Mouse (Mus musculus): Measurements from ENCODE around the gene Rgs8.

Rgs8 gene

GRCm38 (mm10) chr1:153652938-153653623 is at the start of gene Rgs8:
TSS of gene Rgs8 (plus strand) at chr1:153653025.
- no peak for DNase-seq (ENCODE audit: extremely low read depth, insufficient read length, low spot score)

- no peak for DNase-seq (ENCODE audit: extremely low read depth, insufficient read length, low spot score)
These were observed 35.4 kb upstream of the Rgs8 start for GRCm38 (mm10) chr1:153617340-153617830.

GRCm38 (mm10) chr1:153623036-153623435 is 29.8 kb upstream of the Rgs8 start:
- no peak for DNase-seq (ENCODE audit: extremely low read depth, insufficient read length, low spot score)

DNA sequence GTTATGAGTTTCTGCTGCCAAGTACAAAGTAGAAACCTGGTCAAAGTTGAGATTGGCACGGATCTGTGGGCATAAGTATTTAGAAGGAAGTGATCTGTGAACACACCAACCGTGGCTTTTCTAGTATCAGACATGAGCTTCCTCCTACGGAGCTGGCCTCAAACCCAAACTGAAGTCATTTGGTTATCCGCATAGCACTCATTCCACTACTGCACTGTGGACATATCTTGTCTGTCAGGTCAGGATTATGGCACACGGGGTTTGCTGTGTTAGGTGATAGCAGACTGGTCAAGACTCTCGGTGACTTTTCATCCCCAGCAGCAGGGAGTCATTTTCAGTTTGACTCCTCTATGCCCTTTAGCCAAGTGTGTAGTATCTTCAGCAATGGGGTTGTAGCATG is 20.1 kb upstream of the Rgs8 start:
- no peak for DNase-seq (ENCODE audit: extremely low read depth, insufficient read length, low spot score)

GRCm38 (mm10) chr1:153635056-153635455 is 17.8 kb upstream of the Rgs8 start:
- DNase-seq (ENCODE audit: extremely low read depth, insufficient read length, low spot score) = no peak

DNA sequence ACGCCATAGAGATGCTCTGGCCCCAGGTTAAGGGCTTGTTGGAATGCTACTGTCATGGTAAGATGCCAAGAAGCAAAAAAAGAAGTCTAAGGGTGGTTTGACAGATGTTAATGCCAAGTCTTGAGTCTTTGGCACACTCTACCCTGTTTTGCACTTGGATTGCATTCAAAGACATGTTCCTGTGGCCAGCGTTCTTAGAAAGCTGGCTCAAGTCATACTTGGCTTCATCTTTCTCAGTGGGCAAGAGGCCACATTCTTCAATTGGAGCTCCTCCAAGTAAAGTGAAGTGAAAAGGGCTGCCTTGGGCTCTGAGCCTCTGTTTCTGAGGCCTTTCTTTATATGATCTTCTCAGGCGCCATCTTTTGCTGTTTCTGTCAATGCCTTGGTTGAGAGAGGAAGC is 17.3 kb upstream of the Rgs8 start:
- DNase-seq (ENCODE audit: extremely low read depth, insufficient read length, low spot score) = peak; percentile 60

DNA sequence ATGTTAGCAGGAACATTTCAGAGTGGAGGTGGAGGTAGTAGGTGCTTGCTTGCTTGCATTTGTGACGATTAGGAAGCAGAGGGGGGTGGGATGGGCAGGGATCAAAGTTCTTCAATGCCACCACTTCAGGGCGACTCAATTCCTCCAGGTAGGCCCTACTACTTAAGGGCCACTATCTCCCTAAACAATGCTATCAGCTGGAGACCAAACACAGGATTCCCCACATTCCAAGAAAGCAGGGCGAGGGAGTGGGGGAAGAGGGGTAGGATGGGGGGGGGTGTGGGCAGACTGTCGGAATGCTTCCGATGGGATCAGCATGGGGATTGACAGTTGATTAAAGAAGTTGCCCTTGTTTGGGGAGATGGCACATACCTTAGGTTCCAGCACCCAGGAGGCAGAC is 16.0 kb upstream of the Rgs8 start:
- DNase-seq (ENCODE audit: extremely low read depth, insufficient read length, low spot score) = no peak

GRCm38 (mm10) chr1:153641492-153641939 is 11.3 kb upstream of the Rgs8 start:
- DNase-seq (ENCODE audit: extremely low read depth, insufficient read length, low spot score) = no peak

GRCm38 (mm10) chr1:153641940-153642501 is 10.8 kb upstream of the Rgs8 start:
- no peak for DNase-seq (ENCODE audit: extremely low read depth, insufficient read length, low spot score)

DNA sequence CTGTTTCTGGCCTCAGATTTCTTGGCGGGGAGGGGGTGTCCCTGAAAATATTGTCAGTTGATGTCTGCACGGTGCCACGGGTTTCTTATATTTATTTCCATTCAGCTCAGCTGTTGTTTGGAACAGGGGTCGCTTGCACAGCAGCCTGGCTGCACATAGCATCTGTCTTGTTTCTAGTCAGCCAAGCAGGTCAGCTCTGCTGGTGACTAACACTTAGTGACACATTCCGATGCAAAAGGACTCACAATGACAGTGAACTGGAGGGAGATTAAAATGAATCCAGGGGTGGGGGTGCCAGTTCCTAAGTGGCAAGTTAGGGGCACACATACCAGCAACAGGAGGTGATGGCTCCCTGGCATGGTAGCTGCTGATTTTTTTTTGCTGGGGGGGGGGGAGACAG is 849 bp downstream of the Rgs8 start:
- DNase-seq (ENCODE audit: extremely low read depth, insufficient read length, low spot score) = no peak

DNA sequence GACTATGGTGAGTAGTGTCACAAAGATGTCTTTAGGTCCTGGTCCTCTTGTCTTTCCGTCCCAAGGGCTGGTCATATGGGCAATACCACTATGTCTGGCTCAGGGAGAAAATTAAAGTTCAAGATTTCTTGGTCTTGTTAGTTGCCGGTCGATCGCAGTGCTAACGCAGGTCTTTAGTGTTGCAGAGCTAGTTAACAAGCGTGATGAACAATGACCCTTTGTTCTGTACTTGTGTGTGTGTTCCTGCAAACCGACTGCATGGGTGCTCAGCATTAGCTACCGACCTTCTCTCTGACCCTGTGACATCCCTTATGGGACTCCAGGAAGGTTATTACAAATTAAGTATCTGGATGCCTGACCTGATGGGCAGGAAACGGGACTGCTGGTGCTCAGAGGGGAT is 6.8 kb downstream of the Rgs8 start:
- no peak for DNase-seq (ENCODE audit: extremely low read depth, insufficient read length, low spot score)

DNA sequence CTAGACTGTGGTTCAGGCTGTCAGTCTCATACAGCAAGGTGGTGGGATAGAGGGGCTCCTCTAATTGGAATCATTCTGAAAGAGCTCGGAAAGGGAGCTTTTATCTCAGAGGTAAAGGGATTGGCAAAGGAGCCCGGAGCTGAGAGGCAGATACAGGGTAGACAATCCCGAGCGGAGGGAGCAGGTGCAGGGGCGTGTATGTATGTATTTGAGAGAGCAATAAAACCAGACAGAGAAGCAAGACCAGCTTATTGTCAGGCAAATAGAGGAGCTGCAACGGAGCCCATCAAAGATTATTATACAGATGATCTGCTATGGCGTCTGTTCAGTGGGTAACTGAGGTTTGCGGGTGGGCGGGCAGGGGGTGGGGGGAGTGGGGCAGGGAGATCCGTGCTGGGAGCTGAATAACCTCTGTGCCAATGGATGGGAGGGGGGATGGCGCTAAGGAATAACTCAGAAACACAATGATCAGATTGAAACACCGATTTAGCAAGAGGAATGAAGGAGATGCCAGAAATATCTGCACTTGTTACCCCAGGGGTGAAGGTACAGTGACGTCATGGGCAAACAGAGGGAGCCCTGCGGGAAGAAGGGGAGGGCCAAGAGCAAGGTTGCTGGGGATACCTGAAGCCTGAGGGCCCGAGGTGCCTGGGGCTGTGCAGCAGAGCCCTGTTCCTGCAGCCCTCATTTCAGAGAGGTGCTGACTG is 8.3 kb downstream of the Rgs8 start:
- DNase-seq (ENCODE audit: extremely low read depth, insufficient read length, low spot score) = no peak

- no peak for DNase-seq (ENCODE audit: extremely low read depth, insufficient read length, low spot score)
These were observed 8.8 kb downstream of the Rgs8 start for GRCm38 (mm10) chr1:153661689-153662002.

DNA sequence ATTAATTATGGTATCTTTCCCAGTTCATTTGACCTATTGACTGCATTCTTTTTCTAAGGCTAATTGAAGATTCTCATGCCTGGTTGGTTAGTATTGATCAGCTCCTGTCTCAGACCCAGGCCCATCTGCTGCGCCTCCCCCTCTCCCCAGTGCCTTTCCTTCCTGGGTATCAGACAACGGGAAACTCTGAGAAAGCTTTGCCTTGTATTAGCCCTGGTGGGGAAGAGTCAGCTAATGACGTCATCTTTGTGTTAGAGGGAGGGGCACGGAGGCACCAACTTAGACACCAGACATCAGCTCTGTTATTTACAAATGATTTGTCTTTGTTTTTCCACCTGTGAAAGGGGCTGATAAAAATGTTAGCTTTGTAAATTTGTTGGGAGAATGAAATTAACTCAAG is 9.5 kb downstream of the Rgs8 start:
- no peak for DNase-seq (ENCODE audit: extremely low read depth, insufficient read length, low spot score)

DNA sequence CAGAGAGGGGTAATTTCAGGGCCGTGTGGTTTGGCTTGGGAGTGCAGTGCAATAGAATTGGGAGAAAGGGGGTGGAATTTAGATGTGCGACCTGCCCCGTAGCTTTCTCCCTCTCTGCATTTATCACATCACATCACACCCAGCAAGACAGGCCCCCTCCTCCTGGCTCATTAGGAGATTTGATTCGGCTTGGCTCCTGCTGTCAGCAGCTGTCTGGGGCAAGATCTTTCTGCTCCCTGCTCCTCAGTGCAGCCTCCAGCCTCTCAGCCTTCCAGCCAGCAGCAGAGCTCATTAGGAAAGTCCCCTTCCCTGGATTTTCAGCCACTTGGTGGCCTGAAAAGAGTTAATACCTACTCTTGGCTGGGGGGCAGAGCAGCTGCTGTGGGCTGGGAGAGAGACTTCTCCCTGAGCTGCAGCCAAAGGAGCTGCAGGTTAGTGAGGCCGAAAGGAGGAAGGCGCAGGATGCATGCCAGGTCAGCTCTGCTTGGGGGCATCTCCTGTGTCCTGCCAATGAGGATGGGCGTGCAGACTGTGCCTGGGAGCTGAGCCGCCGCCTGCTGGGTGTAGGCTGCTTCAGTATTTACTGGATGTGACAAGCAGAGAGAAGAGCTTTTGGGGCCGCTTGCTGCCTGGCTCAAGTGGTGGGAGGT is 12.4 kb downstream of the Rgs8 start:
- no peak for DNase-seq (ENCODE audit: extremely low read depth, insufficient read length, low spot score)

DNA sequence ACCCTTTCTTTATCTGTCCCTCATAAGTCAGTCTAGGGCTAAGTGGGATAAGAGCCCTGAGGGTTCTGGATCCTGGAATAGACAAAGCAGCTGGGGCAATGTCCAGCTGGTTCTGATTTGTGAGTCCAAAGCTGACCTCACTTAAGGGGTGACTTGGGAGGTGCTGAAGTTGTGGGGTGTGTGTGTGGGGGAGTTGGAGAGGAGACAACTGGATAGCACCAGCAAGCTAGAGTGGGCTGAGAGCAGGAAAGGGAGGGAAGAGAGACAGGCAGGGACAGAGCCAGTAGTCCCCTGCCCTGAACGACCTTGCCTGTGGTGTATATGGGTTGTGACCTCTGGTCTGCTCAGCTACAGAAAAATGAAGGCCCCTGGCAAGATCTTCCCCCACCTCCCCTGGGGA is 13.4 kb downstream of the Rgs8 start:
- no peak for DNase-seq (ENCODE audit: extremely low read depth, insufficient read length, low spot score)

GRCm38 (mm10) chr1:153667244-153667727 is 14.5 kb downstream of the Rgs8 start:
- DNase-seq (ENCODE audit: extremely low read depth, insufficient read length, low spot score) = no peak

DNA sequence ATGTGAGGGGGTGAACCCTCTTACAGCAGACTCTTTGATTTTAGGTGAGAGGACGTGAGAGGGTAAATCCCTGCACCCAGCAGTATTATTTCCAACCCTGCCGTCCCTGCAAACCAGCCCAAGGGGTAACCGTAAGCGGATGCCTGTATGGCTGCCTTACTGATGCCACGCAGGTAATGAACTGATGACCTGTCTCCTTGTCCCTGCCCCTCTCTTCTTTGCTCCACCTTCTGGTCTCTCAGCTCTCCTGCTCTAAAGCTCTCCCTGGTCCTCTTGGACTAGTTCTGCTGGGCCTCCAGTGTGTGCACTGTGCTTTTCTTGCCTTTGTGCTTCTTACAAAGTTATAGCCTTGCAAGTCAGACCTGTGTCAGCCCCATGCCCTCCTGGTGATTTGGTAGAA is 15.0 kb downstream of the Rgs8 start:
- DNase-seq (ENCODE audit: extremely low read depth, insufficient read length, low spot score) = no peak

DNA sequence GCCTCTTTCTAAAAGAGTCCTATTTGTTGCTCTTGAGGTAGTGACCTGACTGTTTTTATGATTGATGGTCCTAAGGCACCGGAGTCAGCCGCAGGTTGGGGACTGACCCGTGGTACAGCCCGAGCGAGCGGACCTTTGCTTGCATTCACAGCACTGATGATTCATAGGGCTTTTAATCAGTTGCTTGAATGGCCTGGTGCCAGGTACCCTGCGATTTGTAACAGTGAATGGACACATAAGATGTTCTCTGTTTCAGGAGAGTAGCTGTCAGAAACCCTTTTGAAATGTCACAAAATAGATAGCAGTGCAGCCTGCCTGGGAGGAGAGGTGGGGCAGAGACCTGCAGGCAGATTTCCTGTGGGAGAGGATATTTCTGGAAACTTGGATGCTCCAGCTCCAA is 16.3 kb downstream of the Rgs8 start:
- no peak for DNase-seq (ENCODE audit: extremely low read depth, insufficient read length, low spot score)

GRCm38 (mm10) chr1:153669728-153670127 is 16.9 kb downstream of the Rgs8 start:
- no peak for DNase-seq (ENCODE audit: extremely low read depth, insufficient read length, low spot score)

- no peak for DNase-seq (ENCODE audit: extremely low read depth, insufficient read length, low spot score)
These were observed 18.5 kb downstream of the Rgs8 start for GRCm38 (mm10) chr1:153671352-153671751.

All from 3134 (cell line).